Comparison of ENCODE assay signal across 8 mouse cellular contexts in genomic region chr7:67700846-67701245, GRCm38 (mm10). TPM values are rescaled to one million over a fixed set of nuclear protein-coding genes. Genes with fewer than 3 reads are reported as not detected.
DNase-seq lines count a peak whose midpoint lies in the region; ATAC-seq and TF ChIP-seq lines count a peak whose summit lies in the region.

No protein-coding gene starts in this region.

- H3K4me2 ChIP-seq in kidney, postnatal 0 days (ENCODE audit: low read length): no peak overlapping the region

- peaks cover 6% of the 10 kb centered on the region; the same call in 1 of the 2 replicates for H3K36me3 ChIP-seq in kidney, postnatal 0 days (ENCODE audit: insufficient read depth, low read length)

- H3K9me3 ChIP-seq in kidney, postnatal 0 days (replicated peaks; ENCODE audit: low read length): no peaks in the 10 kb centered on the region

- no peaks in the 10 kb centered on the region for H3K4me1 ChIP-seq in kidney, postnatal 0 days (replicated peaks; ENCODE audit: insufficient read depth, low read length)

- no peak overlapping the region for H3K4me3 ChIP-seq in kidney, postnatal 0 days (replicated peaks; ENCODE audit: low read depth, low read length)

- no peak overlapping the region for H3K27ac ChIP-seq in kidney, postnatal 0 days

- no peak for ATAC-seq in kidney, postnatal 0 days (replicated peaks; ENCODE audit: low FRiP score, low read depth)
- peak; percentile 69 for ATAC-seq in megakaryocyte-erythroid progenitor cell, adult 5-6 weeks (replicated peaks; ENCODE audit: low FRiP score, low TSS enrichment, poor library complexity, severe bottlenecking)

- TF ChIP-seq CTCF in kidney, postnatal 0 days (IDR thresholded peaks at IDR 0.05; ENCODE audit: low read depth): peak; percentile 74

- H3K9ac ChIP-seq in kidney, postnatal 0 days (ENCODE audit: low read depth, low read length): no peak overlapping the region

- DNase-seq in ovary, postnatal 36 days (ENCODE audit: low spot score): peak; percentile 39
- no peak for DNase-seq in ovary, adult 18-20 months (ENCODE audit: low spot score)
- DNase-seq in adrenal gland, postnatal 36 days: peak; percentile 53 to 74
- peak; percentile 53 for DNase-seq in gastrocnemius, postnatal 10 days
- peak; percentile 45 for DNase-seq in kidney, postnatal 0 days (ENCODE audit: low spot score)
- peak; percentile 39 for DNase-seq in thymus, postnatal 25 days
- DNase-seq in Muller cell, postnatal 12 days (ENCODE audit: inconsistent ontology term): no peak

- no peaks in the 10 kb centered on the region for H3K27me3 ChIP-seq in kidney, postnatal 0 days (ENCODE audit: insufficient read depth, low read length)

RNA-seq across cellular contexts. Expression of gene Ttc23, which starts 53.6 kb away (rescaled TPM):
- 10 to 100 TPM; 24.3 to 34.8 TPM for total RNA-seq in adrenal gland, postnatal 36 days (2021)
- 10 to 100 TPM; 24.7 to 27.2 TPM for total RNA-seq in gastrocnemius, postnatal 10 days (2021)
- polyA plus RNA-seq in kidney, postnatal 0 days (2015; fragmentation: Nextera tagmentation; extraction: Ambion mirVana): 25.5 and 25.6 TPM in 2 replicates
- 1.4 and 12.5 TPM in 2 replicates for total RNA-seq in megakaryocyte-erythroid progenitor cell, adult 5-6 weeks (2014; fragmentation: Nextera tagmentation)
- total RNA-seq in megakaryocyte-erythroid progenitor cell, adult 5-6 weeks (2017): 0.95 and 3.6 TPM in 2 replicates

RNA-seq across cellular contexts. Expression of gene Lrrc28, which starts 55.8 kb away (rescaled TPM):
- 10 to 100 TPM; 17.5 to 19.6 TPM for total RNA-seq in adrenal gland, postnatal 36 days (2021)
- 10 to 100 TPM; 15.8 to 17.7 TPM for total RNA-seq in gastrocnemius, postnatal 10 days (2021)
- polyA plus RNA-seq in kidney, postnatal 0 days (2015; fragmentation: Nextera tagmentation; extraction: Ambion mirVana): 19.6 and 20.9 TPM in 2 replicates
- 12.0 and 28.8 TPM in 2 replicates for total RNA-seq in megakaryocyte-erythroid progenitor cell, adult 5-6 weeks (2014; fragmentation: Nextera tagmentation)
- 13.3 and 15.5 TPM in 2 replicates for total RNA-seq in megakaryocyte-erythroid progenitor cell, adult 5-6 weeks (2017)

RNA-seq across cellular contexts. Expression of gene Synm, which starts 58.7 kb away (rescaled TPM):
- 10 to 100 TPM; 14.1 to 18.8 TPM for total RNA-seq in adrenal gland, postnatal 36 days (2021)
- total RNA-seq in gastrocnemius, postnatal 10 days (2021): 10 to 100 TPM; 78.3 to 80.3 TPM
- 0.60 and 1.2 TPM in 2 replicates for polyA plus RNA-seq in kidney, postnatal 0 days (2015; fragmentation: Nextera tagmentation; extraction: Ambion mirVana)
- total RNA-seq in megakaryocyte-erythroid progenitor cell, adult 5-6 weeks (2014; fragmentation: Nextera tagmentation): not detected in 2 replicates
- 0.52 TPM in 1 of 2 replicates, not detected in the other for total RNA-seq in megakaryocyte-erythroid progenitor cell, adult 5-6 weeks (2017)

Comparison
In these comparisons a context has a peak if more than half of its experiments do, and no peak if none do; other contexts are left out.
1. DNase-seq: peak in ovary, postnatal 36 days (single experiment), adrenal gland, postnatal 36 days (2 of 2), gastrocnemius, postnatal 10 days (single experiment), kidney, postnatal 0 days (single experiment) and thymus, postnatal 25 days (single experiment); none in ovary, adult 18-20 months (single experiment) and Muller cell, postnatal 12 days (single experiment).
2. RNA of gene Synm, which starts 58.7 kb away (total RNA-seq): 78.3 to 80.3 TPM in gastrocnemius, postnatal 10 days and 14.1 to 18.8 TPM in adrenal gland, postnatal 36 days; 0.52 TPM in megakaryocyte-erythroid progenitor cell, adult 5-6 weeks; every median in the first group is over 4 times any median in the second.